Mouse (Mus musculus): ENCODE measurements at regions not wholly inside any gene's neighbourhood (a gene's known extent, or its start where the extent isn't known, plus 50 kb on each side); places are given as distances from the start of the nearest gene placed in this dataset.
"Not testable (repeated sequence)": the region's sequence is repeated elsewhere in the genome, so short reads cannot be mapped to it uniquely, and the experiment has no call there.

DNA sequence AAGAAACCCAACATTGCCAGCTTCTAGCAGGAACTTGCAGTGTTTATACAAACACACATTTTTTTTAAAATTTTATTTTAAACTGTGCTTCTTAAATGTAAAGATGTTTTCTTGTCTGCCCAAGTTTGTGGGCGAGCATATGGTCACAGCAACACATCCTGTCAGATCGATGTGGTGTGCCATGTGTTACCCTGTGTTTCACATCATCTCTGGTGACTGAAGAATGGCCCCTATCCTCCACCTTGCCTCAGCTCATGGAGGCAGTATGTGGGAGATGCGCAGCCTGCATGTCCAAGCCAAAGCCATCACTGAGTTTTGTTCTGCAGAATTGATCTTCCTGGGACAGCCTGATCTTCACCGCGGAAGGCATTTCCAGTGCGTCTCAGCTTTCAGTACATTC, 607.9 kb upstream of the Gm19410 start:
- Histone ChIP-seq H3K27me3 (ENCODE audit: insufficient read depth, low read length) (peaks cover 4% of the 10 kb centered on the region; the same call in 1 of the 2 replicates), H3K36me3 (ENCODE audit: insufficient read depth, low read length) (no peaks in the 10 kb centered on the region)
- TF ChIP-seq CTCF (conservative IDR thresholded peaks at IDR 0.05; ENCODE audit: low read length) (no peak), NANOG (IDR thresholded peaks at IDR 0.05; ENCODE audit: borderline replicate concordance, low read length) (no peak), POU5F1 (IDR thresholded peaks at IDR 0.05; ENCODE audit: borderline replicate concordance, low read length) (no peak)

DNA sequence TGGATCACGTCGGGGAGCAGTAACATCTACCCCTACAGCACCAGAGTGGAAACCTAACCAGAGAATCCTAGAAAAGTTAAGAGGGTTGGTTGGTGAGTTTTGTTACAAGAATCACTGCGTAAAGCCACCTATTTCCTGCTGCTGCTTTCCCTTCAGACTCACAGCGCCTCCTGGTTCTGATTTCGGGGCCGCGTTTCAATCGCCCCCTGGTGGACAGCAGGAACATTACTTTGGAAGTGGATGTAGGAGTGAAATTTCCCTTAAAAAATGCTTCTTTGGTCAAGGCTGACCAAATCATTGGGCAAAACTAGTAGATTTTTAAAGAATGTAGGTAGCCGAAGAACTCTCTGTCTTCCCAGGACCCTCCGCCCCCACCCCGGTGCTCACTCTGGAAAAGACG, 606.3 kb upstream of the Gm19410 start:
- no peaks in the 10 kb centered on the region for H3K36me3 ChIP-seq (ENCODE audit: insufficient read depth, low read length)
- no peaks in the 10 kb centered on the region for H3K9me3 ChIP-seq (ENCODE audit: low read length)
- TF ChIP-seq CTCF (conservative IDR thresholded peaks at IDR 0.05; ENCODE audit: low read length) = peak; percentile 62
- no peak for TF ChIP-seq POU5F1 (IDR thresholded peaks at IDR 0.05; ENCODE audit: borderline replicate concordance, low read length)
- peaks cover 4% of the 10 kb centered on the region; the same call in 1 of the 2 replicates for H3K27me3 ChIP-seq (ENCODE audit: insufficient read depth, low read length)
- H3K4me3 ChIP-seq (replicated peaks; ENCODE audit: low read length) = no peak overlapping the region
- H3K4me1 ChIP-seq (replicated peaks; ENCODE audit: low read depth, low read length) = no peaks in the 10 kb centered on the region

More for the DNA sequence above, 607.9 kb upstream of the Gm19410 start:
- H3K4me3 ChIP-seq (replicated peaks; ENCODE audit: low read length) = no peak overlapping the region
- H3K4me1 ChIP-seq (replicated peaks; ENCODE audit: low read depth, low read length) = no peaks in the 10 kb centered on the region
- H3K9me3 ChIP-seq (ENCODE audit: low read length) = no peaks in the 10 kb centered on the region

DNA sequence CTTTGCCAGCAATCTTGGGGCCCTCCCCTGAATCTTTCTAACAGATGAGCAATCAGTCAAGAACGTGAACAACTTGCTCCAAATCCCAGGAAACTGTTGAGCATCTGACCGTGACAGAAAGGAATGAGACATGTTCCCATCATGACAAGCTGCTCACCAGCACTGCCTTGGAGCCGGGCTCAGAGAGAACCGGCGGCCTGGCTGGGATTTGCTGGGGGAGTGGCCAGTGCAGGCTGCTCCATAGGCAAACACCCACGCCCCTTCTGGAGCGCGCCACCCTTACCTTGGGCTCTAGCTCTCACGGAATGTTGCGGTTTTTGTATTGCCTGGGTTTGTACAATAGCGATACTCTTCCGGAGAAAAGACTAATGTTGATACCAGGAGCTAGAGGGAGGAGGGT, 605.4 kb upstream of the Gm19410 start:
- no peaks in the 10 kb centered on the region for H3K4me1 ChIP-seq (replicated peaks; ENCODE audit: low read depth, low read length)
- TF ChIP-seq NANOG (IDR thresholded peaks at IDR 0.05; ENCODE audit: borderline replicate concordance, low read length) (no peak), POU5F1 (IDR thresholded peaks at IDR 0.05; ENCODE audit: borderline replicate concordance, low read length) (no peak), CTCF (conservative IDR thresholded peaks at IDR 0.05; ENCODE audit: low read length) (no peak)
- no peaks in the 10 kb centered on the region for H3K9me3 ChIP-seq (ENCODE audit: low read length)
- no peak overlapping the region for H3K4me3 ChIP-seq (replicated peaks; ENCODE audit: low read length)
- H3K27me3 ChIP-seq (ENCODE audit: insufficient read depth, low read length) = peaks cover 4% of the 10 kb centered on the region; the same call in 1 of the 2 replicates
- no peaks in the 10 kb centered on the region for H3K36me3 ChIP-seq (ENCODE audit: insufficient read depth, low read length)

DNA sequence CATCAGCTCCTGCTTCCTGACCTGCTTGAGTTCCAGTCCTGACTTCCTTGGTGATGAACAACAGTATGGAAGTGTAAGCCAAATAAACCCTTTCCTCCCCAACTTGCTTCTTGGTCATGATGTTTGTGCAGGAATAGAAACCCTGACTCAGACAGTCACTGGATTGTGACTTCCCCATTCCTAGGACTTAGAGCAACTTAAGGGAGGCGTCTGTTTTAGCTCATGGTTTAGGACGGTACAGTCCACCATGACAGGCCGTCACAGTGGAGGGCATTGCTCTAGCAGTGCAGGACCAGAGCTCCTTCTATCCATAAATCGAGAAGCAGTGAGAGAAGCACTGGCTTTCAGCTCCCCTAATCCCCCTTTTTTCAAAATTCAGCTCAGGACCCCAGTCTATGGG, 603.4 kb upstream of the Gm19410 start:
- not testable (repeated sequence) for H3K4me3 ChIP-seq (replicated peaks; ENCODE audit: low read length); H3K27me3 ChIP-seq (ENCODE audit: insufficient read depth, low read length); H3K4me1 ChIP-seq (replicated peaks; ENCODE audit: low read depth, low read length); H3K36me3 ChIP-seq (ENCODE audit: insufficient read depth, low read length); H3K9me3 ChIP-seq (ENCODE audit: low read length)

DNA sequence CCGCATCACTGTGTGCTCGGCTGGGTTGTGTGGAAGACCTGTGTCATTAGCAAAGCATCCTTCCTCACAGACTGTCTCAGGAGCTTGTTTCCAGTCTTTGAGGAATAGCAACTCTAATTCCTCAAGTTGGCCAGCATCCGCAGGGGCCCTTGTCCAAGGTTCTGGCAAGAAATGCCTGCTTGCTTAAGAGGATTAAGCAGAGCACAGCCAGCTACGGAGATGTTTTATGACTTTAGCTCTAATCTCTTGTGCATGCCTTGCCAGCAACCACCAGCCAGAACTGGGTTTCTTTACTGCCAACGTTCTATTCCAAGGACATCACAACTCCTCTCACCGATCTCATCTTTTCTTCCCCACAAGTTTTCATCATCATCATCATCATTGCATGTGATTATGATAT, 599.0 kb upstream of the Gm19410 start:
- Histone ChIP-seq H3K4me3 (replicated peaks; ENCODE audit: low read length) (no peak overlapping the region), H3K36me3 (ENCODE audit: insufficient read depth, low read length) (no peaks in the 10 kb centered on the region), H3K27me3 (ENCODE audit: insufficient read depth, low read length) (no peaks in the 10 kb centered on the region), H3K9me3 (ENCODE audit: low read length) (no peaks in the 10 kb centered on the region), H3K4me1 (replicated peaks; ENCODE audit: low read depth, low read length) (no peaks in the 10 kb centered on the region)
- TF ChIP-seq CTCF (conservative IDR thresholded peaks at IDR 0.05; ENCODE audit: low read length) (no peak), NANOG (IDR thresholded peaks at IDR 0.05; ENCODE audit: borderline replicate concordance, low read length) (no peak), POU5F1 (IDR thresholded peaks at IDR 0.05; ENCODE audit: borderline replicate concordance, low read length) (no peak)

DNA sequence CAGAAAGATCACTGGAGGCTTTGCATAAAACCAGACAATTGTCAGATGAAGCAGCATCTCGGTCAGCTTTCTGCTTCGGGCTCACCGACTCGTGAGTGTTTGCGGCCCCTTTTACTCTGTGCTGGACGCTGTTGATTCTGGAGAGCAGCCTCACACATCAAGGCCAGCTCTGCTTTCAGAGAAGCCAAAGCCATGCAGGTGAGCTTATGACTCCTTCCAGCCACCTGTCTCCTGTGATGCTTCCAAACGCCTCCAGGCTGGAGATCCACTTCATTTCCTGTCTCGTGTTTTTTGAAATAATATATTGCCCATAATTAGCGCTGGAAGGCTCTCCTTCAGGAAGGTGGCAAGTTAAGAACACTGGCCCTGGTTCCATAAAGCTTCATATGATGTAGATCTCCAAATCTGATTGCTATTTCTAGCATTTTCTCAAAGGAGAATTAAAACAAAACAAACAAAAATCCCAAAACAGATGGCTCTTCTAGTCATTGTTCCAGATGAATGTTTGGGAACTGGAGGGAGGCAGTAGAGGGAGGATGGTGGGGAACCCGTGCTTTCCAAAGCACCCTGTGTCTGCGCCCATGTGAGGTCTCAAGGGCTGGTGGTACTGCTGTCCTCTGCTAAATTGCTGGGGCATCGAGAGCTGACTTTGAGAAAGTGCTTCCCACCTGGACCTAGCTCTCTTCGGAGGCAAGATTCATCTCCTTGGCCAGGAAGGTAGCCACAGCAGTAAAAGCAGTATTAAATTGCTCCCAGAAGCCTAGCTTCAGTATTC, 593.9 kb upstream of the Gm19410 start:
- TF ChIP-seq CTCF (conservative IDR thresholded peaks at IDR 0.05; ENCODE audit: low read length) (no peak), POU5F1 (IDR thresholded peaks at IDR 0.05; ENCODE audit: borderline replicate concordance, low read length) (no peak), NANOG (IDR thresholded peaks at IDR 0.05; ENCODE audit: borderline replicate concordance, low read length) (no peak)
- no peaks in the 10 kb centered on the region for H3K9me3 ChIP-seq (ENCODE audit: low read length)
- no peak overlapping the region for H3K4me3 ChIP-seq (replicated peaks; ENCODE audit: low read length)
- H3K27me3 ChIP-seq (ENCODE audit: insufficient read depth, low read length) = no peaks in the 10 kb centered on the region
- no peaks in the 10 kb centered on the region for H3K36me3 ChIP-seq (ENCODE audit: insufficient read depth, low read length)
- no peaks in the 10 kb centered on the region for H3K4me1 ChIP-seq (replicated peaks; ENCODE audit: low read depth, low read length)

DNA sequence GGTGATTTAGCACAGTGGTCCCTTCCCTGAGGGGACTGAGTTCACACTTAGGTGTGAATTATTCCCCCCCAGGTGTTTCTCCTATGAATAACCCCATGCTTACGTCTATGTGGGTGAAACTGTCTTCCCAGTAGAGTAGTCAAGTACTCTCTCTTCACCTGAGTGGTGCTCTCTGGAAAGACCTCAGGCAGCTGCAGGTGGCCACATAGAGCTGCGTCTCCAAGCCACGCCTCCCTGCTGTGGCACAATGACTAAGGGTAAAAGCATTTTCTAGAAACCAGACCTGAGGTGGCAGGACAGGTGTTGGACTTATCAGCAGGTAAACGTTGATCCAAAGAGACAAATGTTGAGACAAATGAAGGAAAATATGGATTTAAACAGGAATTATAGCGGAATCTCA, 588.3 kb upstream of the Gm19410 start:
- Histone ChIP-seq H3K4me3 (replicated peaks; ENCODE audit: low read length) (no peak overlapping the region), H3K9me3 (ENCODE audit: low read length) (no peaks in the 10 kb centered on the region), H3K36me3 (ENCODE audit: insufficient read depth, low read length) (no peaks in the 10 kb centered on the region), H3K27me3 (ENCODE audit: insufficient read depth, low read length) (no peaks in the 10 kb centered on the region), H3K4me1 (replicated peaks; ENCODE audit: low read depth, low read length) (no peaks in the 10 kb centered on the region)
- TF ChIP-seq NANOG (IDR thresholded peaks at IDR 0.05; ENCODE audit: borderline replicate concordance, low read length) (no peak), CTCF (conservative IDR thresholded peaks at IDR 0.05; ENCODE audit: low read length) (no peak), POU5F1 (IDR thresholded peaks at IDR 0.05; ENCODE audit: borderline replicate concordance, low read length) (no peak)

DNA sequence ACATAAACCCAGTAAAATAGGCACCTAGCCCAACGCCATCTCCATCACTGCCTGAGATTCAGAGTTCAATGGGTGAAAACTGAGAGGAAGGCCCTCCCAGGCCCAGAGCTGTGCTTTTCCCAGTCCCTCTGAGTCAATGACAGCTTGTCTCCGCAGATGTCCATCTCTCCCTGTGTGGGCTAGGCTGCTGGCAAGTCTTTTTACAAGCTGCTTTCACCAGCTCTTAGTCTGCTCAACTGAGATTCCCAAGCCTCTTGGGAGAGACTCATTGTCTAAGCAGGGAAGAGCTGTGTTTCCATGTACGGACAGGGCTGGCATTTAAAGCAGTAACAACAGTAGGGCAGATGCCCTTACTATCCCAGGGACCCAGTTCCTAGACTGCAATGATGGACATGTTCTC, 585.5 kb upstream of the Gm19410 start:
- Histone ChIP-seq H3K27me3 (ENCODE audit: insufficient read depth, low read length) (no peaks in the 10 kb centered on the region), H3K4me3 (replicated peaks; ENCODE audit: low read length) (no peak overlapping the region), H3K9me3 (ENCODE audit: low read length) (no peaks in the 10 kb centered on the region), H3K4me1 (replicated peaks; ENCODE audit: low read depth, low read length) (no peaks in the 10 kb centered on the region), H3K36me3 (ENCODE audit: insufficient read depth, low read length) (no peaks in the 10 kb centered on the region)
- TF ChIP-seq NANOG (IDR thresholded peaks at IDR 0.05; ENCODE audit: borderline replicate concordance, low read length) = no peak
- no peak for TF ChIP-seq CTCF (conservative IDR thresholded peaks at IDR 0.05; ENCODE audit: low read length)
- TF ChIP-seq POU5F1 (IDR thresholded peaks at IDR 0.05; ENCODE audit: borderline replicate concordance, low read length) = no peak

DNA sequence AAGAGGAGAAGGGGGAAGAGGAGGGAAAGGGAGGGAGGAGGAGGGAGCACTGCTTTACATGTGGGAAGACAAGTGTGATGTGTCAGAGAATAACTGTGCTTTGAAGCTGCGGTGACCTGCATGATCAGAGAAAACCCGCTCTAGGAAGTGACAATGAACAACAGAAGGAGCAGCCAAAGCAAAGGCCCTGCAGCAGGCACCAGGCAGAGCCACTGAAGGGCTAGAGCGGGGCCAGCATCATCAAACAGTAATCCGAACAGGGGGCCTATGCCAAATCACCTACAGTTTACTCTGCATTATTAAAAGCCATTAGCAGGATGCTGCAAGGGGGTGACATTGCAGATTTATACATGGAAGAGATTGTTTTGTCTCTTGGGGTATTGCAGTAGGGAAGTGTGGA, 583.4 kb upstream of the Gm19410 start:
- TF ChIP-seq CTCF (conservative IDR thresholded peaks at IDR 0.05; ENCODE audit: low read length) (no peak), POU5F1 (IDR thresholded peaks at IDR 0.05; ENCODE audit: borderline replicate concordance, low read length) (no peak), NANOG (IDR thresholded peaks at IDR 0.05; ENCODE audit: borderline replicate concordance, low read length) (no peak)

More for the DNA sequence above, 583.4 kb upstream of the Gm19410 start:
- Histone ChIP-seq H3K9me3 (ENCODE audit: low read length) (no peaks in the 10 kb centered on the region), H3K27me3 (ENCODE audit: insufficient read depth, low read length) (no peaks in the 10 kb centered on the region), H3K4me3 (replicated peaks; ENCODE audit: low read length) (no peak overlapping the region), H3K4me1 (replicated peaks; ENCODE audit: low read depth, low read length) (no peaks in the 10 kb centered on the region), H3K36me3 (ENCODE audit: insufficient read depth, low read length) (no peaks in the 10 kb centered on the region)

Data from E14TG2a.4 (cell line).